Mouse (Mus musculus) liver, adult 2 months (tissue): ENCODE results near the gene Slc44a3.

Source experiments
- CTCF ChIP-seq: fragments of 200-500 bp; IDR thresholded peaks from 2 replicates; pipeline ENCODE4 v1.5.1; 2011; ENCODE audit warnings: low read depth, low read length, control low read depth
- POLR2A ChIP-seq: fragments of 200-500 bp; IDR thresholded peaks from 2 replicates; pipeline ENCODE4 v1.6.1; 2011; ENCODE audit warnings: low read length, control low read depth; ENCODE audit not compliant: insufficient read depth; ENCODE audit errors: extremely low read depth

GRCm38 (mm10) chr3:121578706-121579105 lies 46.5 kb upstream of the Slc44a3 start:
- TF ChIP-seq CTCF (no peak), POLR2A (no peak)
